Mouse (Mus musculus): Measurements from ENCODE around the gene Nfatc2.

DNA sequence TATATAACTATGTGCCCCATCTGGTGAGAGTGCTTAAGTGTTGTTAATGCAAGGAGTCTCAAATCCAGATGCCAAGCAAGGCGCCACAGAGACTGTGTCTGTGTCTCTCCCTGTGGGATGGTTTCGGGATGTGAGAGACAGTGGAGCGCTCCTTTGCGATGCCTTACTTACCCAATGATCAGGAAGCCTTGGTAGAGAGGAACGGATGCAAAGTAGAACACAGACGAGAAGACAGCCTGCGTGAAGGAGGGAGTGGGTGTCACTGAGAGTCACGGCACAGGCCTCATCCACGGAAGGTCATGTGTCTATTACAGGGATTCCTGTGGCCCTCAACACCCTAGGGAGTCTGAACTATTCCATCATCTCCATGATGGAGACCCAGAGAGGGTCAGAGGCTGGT is 39.0 kb upstream of the Nfatc2 start:
- TF ChIP-seq CTCF (IDR thresholded peaks at IDR 0.05; ENCODE audit: borderline replicate concordance, control insufficient read depth, extremely low read depth, insufficient read depth, low read length, poor library complexity) = no peak
- no peak for TF ChIP-seq POLR2A (IDR thresholded peaks at IDR 0.05; ENCODE audit: control insufficient read depth, extremely low read depth, insufficient read depth, low read length, poor library complexity)
